Mouse (Mus musculus): ENCODE data around the gene Ankfn1. TPM values are rescaled to one million over a fixed set of nuclear protein-coding genes. Genes with fewer than 3 reads are reported as not detected.

Ankfn1 gene
- polyA plus RNA-seq, 1 experiment from 2014 or later, result 0.23 TPM

DNA sequence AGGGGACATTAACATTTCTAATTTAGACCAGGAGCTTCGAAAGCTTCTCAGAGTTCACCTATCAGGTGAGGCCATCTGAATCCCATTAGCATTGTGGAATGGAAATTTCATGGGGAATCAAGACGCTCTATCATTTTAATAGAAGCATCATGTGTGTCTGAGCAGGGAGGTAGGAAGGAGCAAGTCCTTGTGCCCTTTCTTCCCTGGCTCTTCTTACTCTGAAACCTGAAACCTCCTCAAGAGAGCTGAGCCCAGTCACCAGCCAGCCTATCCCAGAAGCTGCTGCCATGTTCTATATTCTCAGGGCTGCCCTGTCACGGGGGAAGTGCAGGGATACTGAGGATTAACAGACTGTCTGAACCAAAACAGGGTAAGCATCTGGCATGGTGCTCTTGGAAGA is 165.9 kb downstream of the Ankfn1 start:
- Histone ChIP-seq H3K27ac (ENCODE audit: low read depth, low read length) (no peak overlapping the region), H3K27me3 (ENCODE audit: control insufficient read depth, insufficient read depth, low read length) (no peaks in the 10 kb centered on the region), H3K4me1 (ENCODE audit: control insufficient read depth, insufficient read depth, low read length) (no peaks in the 10 kb centered on the region), H3K4me3 (ENCODE audit: low read depth, low read length) (no peak overlapping the region), H3K9me3 (replicated peaks; ENCODE audit: control insufficient read depth, low read length) (no peaks in the 10 kb centered on the region), H3K36me3 (ENCODE audit: control insufficient read depth, insufficient read depth, low read length) (no peaks in the 10 kb centered on the region), H3K4me2 (no peak overlapping the region), H3K9ac (ENCODE audit: low read depth, low read length) (no peak overlapping the region)
- ATAC-seq (replicated peaks; ENCODE audit: insufficient number of reproducible peaks, low FRiP score, low TSS enrichment), result no peak
- 65% methylated on average over 3 of the region's 3 CpGs for WGBS (ENCODE audit: insufficient replicate concordance)

DNA sequence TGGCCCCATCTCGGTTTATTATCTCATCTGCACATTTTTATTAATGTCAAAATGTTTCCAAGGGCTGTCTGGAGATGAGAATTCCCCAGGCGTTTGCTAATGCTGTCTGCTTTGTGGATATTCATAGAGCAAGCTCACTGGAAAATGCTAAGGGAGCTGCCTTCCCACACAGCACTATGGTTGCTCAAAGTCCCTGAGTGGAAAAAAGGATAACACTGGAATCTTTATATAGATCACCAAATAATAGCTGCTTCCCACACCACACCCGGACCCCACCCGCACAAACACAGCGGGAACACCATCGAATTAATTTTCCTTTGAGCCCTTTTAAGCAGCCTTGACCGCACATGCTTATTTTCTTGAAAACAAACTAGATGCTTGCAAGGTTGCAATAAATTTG is 169.4 kb downstream of the Ankfn1 start:
- Histone ChIP-seq H3K4me1 (ENCODE audit: control insufficient read depth, insufficient read depth, low read length) (no peaks in the 10 kb centered on the region), H3K36me3 (ENCODE audit: control insufficient read depth, insufficient read depth, low read length) (no peaks in the 10 kb centered on the region), H3K4me3 (ENCODE audit: low read depth, low read length) (no peak overlapping the region), H3K27me3 (ENCODE audit: control insufficient read depth, insufficient read depth, low read length) (no peaks in the 10 kb centered on the region), H3K9me3 (replicated peaks; ENCODE audit: control insufficient read depth, low read length) (no peaks in the 10 kb centered on the region), H3K4me2 (no peak overlapping the region), H3K9ac (ENCODE audit: low read depth, low read length) (no peak overlapping the region), H3K27ac (ENCODE audit: low read depth, low read length) (no peak overlapping the region)
- ATAC-seq (replicated peaks; ENCODE audit: insufficient number of reproducible peaks, low FRiP score, low TSS enrichment), result no peak
- WGBS (ENCODE audit: insufficient replicate concordance), result 74% methylated on average over 7 of the region's 7 CpGs

DNA sequence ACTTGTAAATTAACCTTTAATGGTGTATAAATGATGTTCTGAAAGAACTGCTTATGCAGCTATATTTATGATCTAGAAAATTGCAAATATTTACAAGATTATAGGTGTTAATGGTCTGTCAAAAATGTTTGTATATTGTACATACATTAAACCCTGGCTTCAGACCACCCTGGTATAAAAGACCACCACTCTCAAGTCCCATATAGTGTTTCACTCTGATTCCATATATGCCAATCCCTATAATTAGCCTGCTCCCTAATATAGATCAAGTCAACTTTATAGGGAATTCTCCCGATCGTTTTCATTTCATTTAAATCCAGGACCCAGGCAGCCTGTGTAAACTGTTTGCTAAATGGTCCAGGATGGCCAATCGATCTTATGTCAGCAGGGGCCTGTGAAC is 170.2 kb downstream of the Ankfn1 start:
- Histone ChIP-seq H3K4me3 (ENCODE audit: low read depth, low read length) (no peak overlapping the region), H3K4me2 (no peak overlapping the region), H3K4me1 (ENCODE audit: control insufficient read depth, insufficient read depth, low read length) (no peaks in the 10 kb centered on the region), H3K27me3 (ENCODE audit: control insufficient read depth, insufficient read depth, low read length) (no peaks in the 10 kb centered on the region), H3K36me3 (ENCODE audit: control insufficient read depth, insufficient read depth, low read length) (no peaks in the 10 kb centered on the region), H3K9me3 (replicated peaks; ENCODE audit: control insufficient read depth, low read length) (no peaks in the 10 kb centered on the region), H3K9ac (ENCODE audit: low read depth, low read length) (no peak overlapping the region), H3K27ac (ENCODE audit: low read depth, low read length) (no peak overlapping the region)
- no peak for ATAC-seq (replicated peaks; ENCODE audit: insufficient number of reproducible peaks, low FRiP score, low TSS enrichment)
- WGBS (ENCODE audit: insufficient replicate concordance), result 65% methylated on average over 3 of the region's 3 CpGs

DNA sequence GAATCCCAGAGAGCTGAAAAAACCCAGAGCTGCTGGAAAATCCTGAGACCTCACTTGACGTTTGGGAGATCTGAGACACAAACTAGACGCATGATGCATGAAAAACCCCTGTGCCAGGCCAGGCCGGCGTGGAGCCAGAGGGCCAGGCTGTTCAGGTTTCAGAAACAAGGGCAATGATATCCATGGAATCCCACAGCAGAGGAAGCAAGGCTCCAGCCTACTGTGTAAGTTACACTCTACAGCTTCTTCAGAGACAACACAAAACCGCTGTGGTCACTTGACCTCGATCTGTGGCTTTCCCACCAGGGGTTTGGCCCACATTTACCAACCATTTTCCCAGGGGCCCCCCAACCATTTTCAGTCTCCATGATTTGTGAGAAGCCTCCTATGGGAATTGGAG is 171.1 kb downstream of the Ankfn1 start:
- Histone ChIP-seq H3K4me1 (ENCODE audit: control insufficient read depth, insufficient read depth, low read length) (no peaks in the 10 kb centered on the region), H3K27me3 (ENCODE audit: control insufficient read depth, insufficient read depth, low read length) (no peaks in the 10 kb centered on the region), H3K4me2 (no peak overlapping the region), H3K36me3 (ENCODE audit: control insufficient read depth, insufficient read depth, low read length) (no peaks in the 10 kb centered on the region), H3K27ac (ENCODE audit: low read depth, low read length) (no peak overlapping the region), H3K9ac (ENCODE audit: low read depth, low read length) (no peak overlapping the region), H3K4me3 (ENCODE audit: low read depth, low read length) (no peak overlapping the region), H3K9me3 (replicated peaks; ENCODE audit: control insufficient read depth, low read length) (no peaks in the 10 kb centered on the region)
- ATAC-seq (replicated peaks; ENCODE audit: insufficient number of reproducible peaks, low FRiP score, low TSS enrichment), result no peak
- WGBS (ENCODE audit: insufficient replicate concordance), result 65% methylated on average over 6 of the region's 6 CpGs

DNA sequence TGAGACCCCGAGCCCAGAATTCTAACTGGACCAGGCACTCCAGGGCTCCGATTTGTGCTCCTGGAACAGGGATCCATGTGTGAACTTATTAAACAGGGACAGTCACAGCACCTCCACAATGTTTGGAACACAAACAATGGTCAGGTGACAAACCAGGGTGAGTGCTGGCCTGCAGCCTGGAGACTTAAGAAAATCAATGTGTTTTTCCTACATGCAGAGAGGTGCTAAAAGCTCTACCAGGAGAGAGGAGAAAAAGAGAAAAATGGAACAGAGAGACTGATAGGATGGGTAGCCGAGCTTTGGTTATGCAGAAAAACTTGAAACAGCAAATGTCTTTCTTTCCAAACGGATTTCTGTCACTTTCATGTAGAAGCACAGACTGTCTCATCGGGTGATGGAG is 174.5 kb downstream of the Ankfn1 start:
- no peak for ATAC-seq (replicated peaks; ENCODE audit: insufficient number of reproducible peaks, low FRiP score, low TSS enrichment)
- no peaks in the 10 kb centered on the region for H3K4me1 ChIP-seq (ENCODE audit: control insufficient read depth, insufficient read depth, low read length)
- H3K27ac ChIP-seq (ENCODE audit: low read depth, low read length), result no peak overlapping the region
- no peak overlapping the region for H3K4me3 ChIP-seq (ENCODE audit: low read depth, low read length)
- H3K36me3 ChIP-seq (ENCODE audit: control insufficient read depth, insufficient read depth, low read length), result no peaks in the 10 kb centered on the region
- 73% methylated on average over 5 of the region's 5 CpGs for WGBS (ENCODE audit: insufficient replicate concordance)
- no peak overlapping the region for H3K4me2 ChIP-seq
- no peaks in the 10 kb centered on the region for H3K9me3 ChIP-seq (replicated peaks; ENCODE audit: control insufficient read depth, low read length)
- H3K27me3 ChIP-seq (ENCODE audit: control insufficient read depth, insufficient read depth, low read length), result no peaks in the 10 kb centered on the region
- H3K9ac ChIP-seq (ENCODE audit: low read depth, low read length), result no peak overlapping the region

DNA sequence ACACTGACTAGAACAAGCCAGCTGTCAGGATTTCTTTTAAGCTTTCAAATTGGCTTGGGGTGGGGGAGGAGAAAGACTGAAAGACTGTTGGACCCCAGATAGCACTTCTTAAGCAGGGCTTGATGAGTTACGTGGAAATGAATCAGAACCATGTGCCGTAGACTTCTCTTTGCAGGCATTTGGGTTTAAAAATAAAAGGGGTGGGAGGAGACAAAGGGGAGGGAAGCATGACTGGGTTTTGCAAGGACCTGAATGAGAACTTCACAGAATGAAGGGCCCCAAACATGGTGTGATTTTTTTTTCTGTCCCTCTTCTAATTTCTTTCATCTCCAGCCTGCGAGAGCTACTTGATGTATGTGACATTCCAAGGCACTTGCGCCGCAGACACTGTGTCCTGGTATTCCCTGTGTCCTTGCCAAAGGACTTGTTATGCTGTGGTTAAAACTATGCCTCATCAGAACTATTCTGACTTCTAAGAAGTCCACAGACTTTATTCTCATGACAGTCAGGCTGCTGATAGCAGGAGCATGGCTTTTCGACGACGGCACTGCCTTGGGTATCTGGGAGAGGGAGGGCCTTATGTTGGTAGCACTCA is 176.4 kb downstream of the Ankfn1 start:
- H3K9ac ChIP-seq (ENCODE audit: low read depth, low read length), result no peak overlapping the region
- H3K4me2 ChIP-seq, result no peak overlapping the region
- H3K27me3 ChIP-seq (ENCODE audit: control insufficient read depth, insufficient read depth, low read length), result no peaks in the 10 kb centered on the region
- no peaks in the 10 kb centered on the region for H3K36me3 ChIP-seq (ENCODE audit: control insufficient read depth, insufficient read depth, low read length)
- H3K4me1 ChIP-seq (ENCODE audit: control insufficient read depth, insufficient read depth, low read length), result no peaks in the 10 kb centered on the region
- 55% methylated on average over 8 of the region's 8 CpGs for WGBS (ENCODE audit: insufficient replicate concordance)
- ATAC-seq (replicated peaks; ENCODE audit: insufficient number of reproducible peaks, low FRiP score, low TSS enrichment), result no peak
- no peak overlapping the region for H3K4me3 ChIP-seq (ENCODE audit: low read depth, low read length)
- no peaks in the 10 kb centered on the region for H3K9me3 ChIP-seq (replicated peaks; ENCODE audit: control insufficient read depth, low read length)
- no peak overlapping the region for H3K27ac ChIP-seq (ENCODE audit: low read depth, low read length)

DNA sequence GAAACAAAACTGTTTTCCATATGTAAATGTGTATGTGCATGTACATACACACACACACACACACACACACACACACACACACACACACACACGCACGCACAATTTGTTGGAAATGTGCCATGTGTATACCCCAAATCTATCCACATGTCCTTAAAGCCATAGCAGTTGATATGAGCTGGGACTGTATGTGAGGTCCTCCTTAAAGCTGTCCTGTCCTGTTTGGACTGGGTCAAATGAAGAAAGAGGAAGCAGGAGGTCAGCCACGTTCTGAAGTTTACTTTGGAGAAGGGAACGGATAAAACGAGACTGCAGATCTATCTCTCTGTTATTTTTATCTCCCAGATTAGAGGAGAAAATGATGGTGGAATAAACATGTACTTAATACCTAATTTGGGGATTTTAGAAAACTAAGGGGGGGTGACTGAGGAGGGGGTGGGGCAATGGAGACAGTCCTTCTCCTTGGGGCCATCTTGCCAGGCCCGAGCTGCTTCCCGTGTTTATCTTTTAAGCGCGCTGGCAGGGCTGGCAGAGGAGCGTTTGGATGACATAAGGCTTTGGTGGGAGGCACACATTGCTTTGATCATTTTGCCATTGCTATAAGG is 187.1 kb downstream of the Ankfn1 start:
- WGBS (ENCODE audit: insufficient replicate concordance), result 59% methylated on average over 10 of the region's 10 CpGs
- H3K4me1 ChIP-seq (ENCODE audit: control insufficient read depth, insufficient read depth, low read length), result no peaks in the 10 kb centered on the region
- H3K9me3 ChIP-seq (replicated peaks; ENCODE audit: control insufficient read depth, low read length), result no peaks in the 10 kb centered on the region
- ATAC-seq (replicated peaks; ENCODE audit: insufficient number of reproducible peaks, low FRiP score, low TSS enrichment), result no peak
- no peak overlapping the region for H3K9ac ChIP-seq (ENCODE audit: low read depth, low read length)
- no peaks in the 10 kb centered on the region for H3K27me3 ChIP-seq (ENCODE audit: control insufficient read depth, insufficient read depth, low read length)
- H3K4me3 ChIP-seq (ENCODE audit: low read depth, low read length), result no peak overlapping the region
- no peaks in the 10 kb centered on the region for H3K36me3 ChIP-seq (ENCODE audit: control insufficient read depth, insufficient read depth, low read length)
- H3K4me2 ChIP-seq, result no peak overlapping the region
- no peak overlapping the region for H3K27ac ChIP-seq (ENCODE audit: low read depth, low read length)

DNA sequence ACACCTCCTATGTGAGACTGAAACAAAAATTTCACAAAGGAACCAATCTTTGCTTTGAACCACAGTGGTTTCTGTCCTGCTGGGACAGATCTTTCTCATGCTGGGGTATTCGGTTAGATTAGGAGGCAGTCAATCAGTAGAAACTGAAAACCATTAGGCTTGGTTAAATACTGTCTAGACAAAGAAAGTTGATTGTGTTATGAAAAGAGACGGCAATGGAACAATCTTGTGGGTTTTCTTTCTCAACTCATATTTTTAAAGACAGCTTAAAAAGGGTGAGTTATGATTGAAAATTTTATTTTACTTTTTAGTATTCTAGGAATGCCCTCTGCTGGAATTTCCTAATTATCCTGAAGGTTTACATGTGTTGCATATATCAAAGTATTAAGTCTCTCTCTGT is 191.1 kb downstream of the Ankfn1 start:
- no peak for ATAC-seq (replicated peaks; ENCODE audit: insufficient number of reproducible peaks, low FRiP score, low TSS enrichment)
- 68% methylated on average over 2 of the region's 2 CpGs for WGBS (ENCODE audit: insufficient replicate concordance)
- Histone ChIP-seq H3K4me2 (no peak overlapping the region), H3K9ac (ENCODE audit: low read depth, low read length) (no peak overlapping the region), H3K27ac (ENCODE audit: low read depth, low read length) (no peak overlapping the region), H3K27me3 (ENCODE audit: control insufficient read depth, insufficient read depth, low read length) (no peaks in the 10 kb centered on the region), H3K36me3 (ENCODE audit: control insufficient read depth, insufficient read depth, low read length) (no peaks in the 10 kb centered on the region), H3K4me1 (ENCODE audit: control insufficient read depth, insufficient read depth, low read length) (no peaks in the 10 kb centered on the region), H3K9me3 (replicated peaks; ENCODE audit: control insufficient read depth, low read length) (no peaks in the 10 kb centered on the region), H3K4me3 (ENCODE audit: low read depth, low read length) (no peak overlapping the region)

DNA sequence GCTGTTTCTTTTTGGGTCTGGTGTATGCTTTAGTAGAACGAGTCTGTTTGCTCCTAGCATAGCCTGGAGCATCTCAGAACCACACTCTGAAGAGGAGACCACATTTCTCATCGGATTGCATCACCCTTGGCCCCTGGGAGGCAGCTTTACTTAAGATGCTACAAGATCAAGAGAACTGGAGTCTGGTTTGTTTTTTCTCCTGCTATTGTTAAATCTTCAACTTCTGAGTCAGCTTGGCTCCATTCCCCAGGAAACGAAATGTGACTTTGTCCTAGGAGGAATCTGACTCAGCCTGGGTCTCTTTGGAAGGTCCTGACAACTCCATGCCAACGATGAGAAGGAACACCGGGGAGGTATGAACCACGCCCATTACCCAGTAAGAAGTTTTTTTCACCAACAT is 197.6 kb downstream of the Ankfn1 start:
- 75% methylated on average over 6 of the region's 6 CpGs for WGBS (ENCODE audit: insufficient replicate concordance)
- Histone ChIP-seq H3K36me3 (ENCODE audit: control insufficient read depth, insufficient read depth, low read length) (no peaks in the 10 kb centered on the region), H3K27me3 (ENCODE audit: control insufficient read depth, insufficient read depth, low read length) (no peaks in the 10 kb centered on the region), H3K27ac (ENCODE audit: low read depth, low read length) (no peak overlapping the region), H3K4me2 (no peak overlapping the region), H3K4me1 (ENCODE audit: control insufficient read depth, insufficient read depth, low read length) (no peaks in the 10 kb centered on the region), H3K9ac (ENCODE audit: low read depth, low read length) (no peak overlapping the region), H3K4me3 (ENCODE audit: low read depth, low read length) (no peak overlapping the region), H3K9me3 (replicated peaks; ENCODE audit: control insufficient read depth, low read length) (no peaks in the 10 kb centered on the region)
- no peak for ATAC-seq (replicated peaks; ENCODE audit: insufficient number of reproducible peaks, low FRiP score, low TSS enrichment)

All from heart, embryonic 11.5 days (tissue).